Mouse (Mus musculus) hindbrain, embryonic 11.5 days (tissue): ENCODE measurements around the gene Dennd2c. TPM values are rescaled to one million over a fixed set of nuclear protein-coding genes. Genes with fewer than 3 reads are reported as not detected.
"Not testable (repeated sequence)": the region's sequence is repeated elsewhere in the genome, so short reads cannot be mapped to it uniquely, and the experiment has no call there.

Source experiments
- ATAC-seq: fragments of 200-750 bp; cut with Nextera tagmentation; 2 replicates; pipeline ENCODE4 v1.8.0; 2017; ENCODE audit warnings: mild to moderate bottlenecking, moderate TSS enrichment, moderate library complexity; ENCODE audit not compliant: low FRiP score
- DNase-seq: peaks from one replicate; pipeline ENCODE4 v3.0.0-alpha.2; 2015; ENCODE audit warnings: low spot score
- H3K27ac ChIP-seq: fragments of 300-500 bp; sonication (generic); 2 replicates; pipeline ENCODE4 v1.5.1; 2014; ENCODE audit warnings: mild to moderate bottlenecking, low read depth, low read length
- H3K27me3 ChIP-seq: fragments of 300-500 bp; sonication (generic); 2 replicates; pipeline ENCODE4 v1.6.1; 2014; ENCODE audit warnings: mild to moderate bottlenecking, low read length, moderate library complexity, mixed read lengths; ENCODE audit not compliant: control insufficient read depth, insufficient read depth
- H3K36me3 ChIP-seq: fragments of 300-500 bp; sonication (generic); 2 replicates; pipeline ENCODE4 v1.6.1; 2014; ENCODE audit warnings: mild to moderate bottlenecking, low read length, moderate library complexity, mixed read lengths; ENCODE audit not compliant: control insufficient read depth, insufficient read depth
- H3K4me1 ChIP-seq: fragments of 300-500 bp; sonication (generic); replicated peaks from 2 replicates; pipeline ENCODE4 v1.6.1; 2014; ENCODE audit warnings: low read length, mixed read lengths; ENCODE audit not compliant: control insufficient read depth, insufficient read depth
- H3K4me2 ChIP-seq: fragments of 300-500 bp; sonication (generic); replicated peaks from 2 replicates; pipeline ENCODE4 v1.6.1; 2014; ENCODE audit warnings: mild to moderate bottlenecking, low read depth, low read length
- H3K4me3 ChIP-seq: fragments of 300-500 bp; sonication (generic); 2 replicates; pipeline ENCODE4 v1.5.1; 2014; ENCODE audit warnings: low read depth, low read length
- H3K9ac ChIP-seq: fragments of 300-500 bp; sonication (generic); 2 replicates; pipeline ENCODE4 v1.6.1; 2014; ENCODE audit warnings: low read depth, low read length
- H3K9me3 ChIP-seq: fragments of 300-500 bp; sonication (generic); 2 replicates; pipeline ENCODE4 v1.6.1; 2016; ENCODE audit warnings: low read length; ENCODE audit not compliant: control insufficient read depth
- WGBS: fragments of 180-500 bp; shearing (Covaris S2); extraction: QIAGEN DNeasy Blood & Tissue Kit; methylation state at CpG from one replicate; pipeline ENCODE4 v1.1.7; 2014; 5-methylcytosine and 5-hydroxymethylcytosine counted together
- polyA plus RNA-seq: library from polyadenylated mRNA; unstranded; fragments of >200 nt; fragmentation: Nextera tagmentation; extraction: Ambion mirVana; gene quantifications from 2 replicates; pipeline ENCODE4 v1.2.1, GENCODE M21; 2014

Dennd2c gene
- polyA plus RNA-seq, 1 experiment from 2014 or later = 2.5 TPM

GRCm38 (mm10) chr3:103128251-103128650 is 25.8 kb downstream of the Dennd2c start:
- ATAC-seq (no peak), DNase-seq (no peak)
- no peaks in the 10 kb centered on the region for H3K9me3 ChIP-seq
- H3K36me3 ChIP-seq = no peaks in the 10 kb centered on the region
- no peak overlapping the region for H3K4me2 ChIP-seq
- 39% methylated on average over 4 of the region's 4 CpGs for WGBS
- H3K27me3 ChIP-seq = 0 out of 2 replicates have a peak, but pooled peaks cover 2% of the 10 kb centered on the region
- no peak overlapping the region for H3K9ac ChIP-seq
- H3K27ac ChIP-seq = no peak overlapping the region
- H3K4me3 ChIP-seq = no peak overlapping the region
- H3K4me1 ChIP-seq = no peaks in the 10 kb centered on the region

GRCm38 (mm10) chr3:103129367-103130159 is 27.2 kb downstream of the Dennd2c start:
- H3K4me2 ChIP-seq = no peak overlapping the region

GRCm38 (mm10) chr3:103130236-103130751 is 27.9 kb downstream of the Dennd2c start:
- no peak overlapping the region for H3K9ac ChIP-seq
- DNase-seq (peak; percentile 30), ATAC-seq (no peak)
- WGBS = 59% methylated on average over 6 of the region's 6 CpGs
- H3K4me1 ChIP-seq = no peaks in the 10 kb centered on the region
- no peak overlapping the region for H3K4me2 ChIP-seq
- no peak overlapping the region for H3K4me3 ChIP-seq
- no peak overlapping the region for H3K27ac ChIP-seq
- H3K36me3 ChIP-seq = no peaks in the 10 kb centered on the region
- H3K27me3 ChIP-seq = 0 out of 2 replicates have a peak, but pooled peaks cover 2% of the 10 kb centered on the region
- H3K9me3 ChIP-seq = no peaks in the 10 kb centered on the region

More at GRCm38 (mm10) chr3:103129367-103130159, 27.2 kb downstream of the Dennd2c start:
- WGBS = 86% methylated on average over 8 of the region's 8 CpGs
- H3K4me1 ChIP-seq = no peaks in the 10 kb centered on the region
- H3K27me3 ChIP-seq = 0 out of 2 replicates have a peak, but pooled peaks cover 2% of the 10 kb centered on the region
- DNase-seq (no peak), ATAC-seq (no peak)
- H3K9me3 ChIP-seq = no peaks in the 10 kb centered on the region
- H3K27ac ChIP-seq = no peak overlapping the region
- no peaks in the 10 kb centered on the region for H3K36me3 ChIP-seq
- H3K4me3 ChIP-seq = no peak overlapping the region
- no peak overlapping the region for H3K9ac ChIP-seq

GRCm38 (mm10) chr3:103133098-103133497 is 30.7 kb downstream of the Dennd2c start:
- Histone ChIP-seq H3K9me3 (no peaks in the 10 kb centered on the region), H3K9ac (no peak overlapping the region), H3K36me3 (no peaks in the 10 kb centered on the region), H3K4me1 (no peaks in the 10 kb centered on the region), H3K27ac (no peak overlapping the region), H3K27me3 (0 out of 2 replicates have a peak, but pooled peaks cover 2% of the 10 kb centered on the region), H3K4me3 (no peak overlapping the region), H3K4me2 (no peak overlapping the region)
- no peak for DNase-seq
- 94% methylated on average over 10 of the region's 10 CpGs for WGBS
- ATAC-seq = no peak

GRCm38 (mm10) chr3:103136414-103137077 is 34.1 kb downstream of the Dennd2c start:
- Histone ChIP-seq H3K9me3 (no peaks in the 10 kb centered on the region), H3K9ac (no peak overlapping the region), H3K27me3 (no peaks in the 10 kb centered on the region), H3K27ac (no peak overlapping the region), H3K4me3 (no peak overlapping the region), H3K4me2 (no peak overlapping the region), H3K4me1 (no peaks in the 10 kb centered on the region), H3K36me3 (no peaks in the 10 kb centered on the region)
- WGBS = 86% methylated on average over 4 of the region's 4 CpGs
- no peak for ATAC-seq
- no peak for DNase-seq

- Histone ChIP-seq H3K4me3 (no peak overlapping the region), H3K9ac (no peak overlapping the region), H3K27ac (no peak overlapping the region), H3K4me2 (no peak overlapping the region), H3K4me1 (no peaks in the 10 kb centered on the region), H3K27me3 (no peaks in the 10 kb centered on the region), H3K36me3 (no peaks in the 10 kb centered on the region), H3K9me3 (no peaks in the 10 kb centered on the region)
- ATAC-seq (no peak), DNase-seq (no peak)
- WGBS = 80% methylated on average over 8 of the region's 8 CpGs
Observed at GRCm38 (mm10) chr3:103139047-103139446, 36.6 kb downstream of the Dennd2c start.

- H3K36me3 ChIP-seq, ATAC-seq, H3K4me2 ChIP-seq, H3K9me3 ChIP-seq, H3K27me3 ChIP-seq, H3K27ac ChIP-seq, H3K4me1 ChIP-seq, DNase-seq, H3K9ac ChIP-seq, H3K4me3 ChIP-seq: not testable (repeated sequence)
- WGBS = 69% methylated on average over 11 of the region's 11 CpGs
Observed at GRCm38 (mm10) chr3:103140095-103140838, 37.9 kb downstream of the Dennd2c start.

- DNase-seq (no peak), ATAC-seq (no peak)
- H3K9ac ChIP-seq = no peak overlapping the region
- H3K4me1 ChIP-seq = no peaks in the 10 kb centered on the region
- H3K36me3 ChIP-seq = no peaks in the 10 kb centered on the region
- H3K9me3 ChIP-seq = no peaks in the 10 kb centered on the region
- WGBS = 90% methylated on average over 11 of the region's 11 CpGs
- no peak overlapping the region for H3K4me3 ChIP-seq
- no peaks in the 10 kb centered on the region for H3K27me3 ChIP-seq
- H3K4me2 ChIP-seq = no peak overlapping the region
- no peak overlapping the region for H3K27ac ChIP-seq
Observed at GRCm38 (mm10) chr3:103141287-103141686, 38.9 kb downstream of the Dennd2c start.
